Mouse (Mus musculus): ENCODE data around the gene Nexn. TPM values are rescaled to one million over a fixed set of nuclear protein-coding genes. Genes with fewer than 3 reads are reported as not detected.
A peak's percentile ranks its signal among the peaks of the same experiment; 100 is the strongest.
"Not testable (repeated sequence)": the region's sequence is repeated elsewhere in the genome, so short reads cannot be mapped to it uniquely, and the experiment has no call there.

Gene Nexn
- polyA plus RNA-seq, 1 experiment from 2014 or later: 31.2 TPM

GRCm38 (mm10) chr3:152259409-152259808 is 6.7 kb downstream of the Nexn start:
- ATAC-seq: peak; percentile 32; the same call in 1 of the 2 replicates
- not testable (repeated sequence) for H3K4me3 ChIP-seq (replicated peaks); H3K4me1 ChIP-seq (replicated peaks); H3K36me3 ChIP-seq; H3K27me3 ChIP-seq (replicated peaks); H3K4me2 ChIP-seq (replicated peaks); H3K9ac ChIP-seq; H3K27ac ChIP-seq; H3K9me3 ChIP-seq
- 33% methylated on average over 8 of the region's 9 CpGs for WGBS

- 82% methylated on average over 3 of the region's 3 CpGs for WGBS
Measured at GRCm38 (mm10) chr3:152257528-152257927, 8.6 kb downstream of the Nexn start.

GRCm38 (mm10) chr3:152250487-152250886 is 15.7 kb downstream of the Nexn start:
- H3K4me3 ChIP-seq (replicated peaks): no peak overlapping the region
- 72% methylated on average over 1 of the region's 1 CpGs for whole genome bisulfite sequencing
- H3K9me3 ChIP-seq: no peaks in the 10 kb centered on the region
- no peaks in the 10 kb centered on the region for H3K27me3 ChIP-seq (replicated peaks)
- no peak overlapping the region for H3K27ac ChIP-seq
- no peak overlapping the region for H3K9ac ChIP-seq
- 0 out of 2 replicates have a peak, but pooled peaks cover 4% of the 10 kb centered on the region for H3K36me3 ChIP-seq
- no peak overlapping the region for H3K4me2 ChIP-seq (replicated peaks)
- H3K4me1 ChIP-seq (replicated peaks): no peaks in the 10 kb centered on the region
- ATAC-seq: no peak

More at GRCm38 (mm10) chr3:152257528-152257927, 8.6 kb downstream of the Nexn start:
- no peak for ATAC-seq
- Histone ChIP-seq H3K9me3 (no peaks in the 10 kb centered on the region), H3K27me3 (replicated peaks) (no peaks in the 10 kb centered on the region), H3K9ac (no peak overlapping the region), H3K4me1 (replicated peaks) (0 out of 2 replicates have a peak, but pooled peaks cover 4% of the 10 kb centered on the region), H3K36me3 (no peaks in the 10 kb centered on the region), H3K4me2 (replicated peaks) (no peak overlapping the region), H3K27ac (no peak overlapping the region), H3K4me3 (replicated peaks) (no peak overlapping the region)

GRCm38 (mm10) chr3:152247708-152248107 is 18.4 kb downstream of the Nexn start:
- Histone ChIP-seq H3K9ac (no peak overlapping the region), H3K27ac (no peak overlapping the region), H3K9me3 (no peaks in the 10 kb centered on the region), H3K4me1 (replicated peaks) (no peaks in the 10 kb centered on the region), H3K27me3 (replicated peaks) (no peaks in the 10 kb centered on the region), H3K4me2 (replicated peaks) (no peak overlapping the region), H3K36me3 (0 out of 2 replicates have a peak, but pooled peaks cover 4% of the 10 kb centered on the region), H3K4me3 (replicated peaks) (no peak overlapping the region)
- 88% methylated on average over 12 of the region's 12 CpGs for WGBS
- no peak for ATAC-seq

- no peaks in the 10 kb centered on the region for H3K27me3 ChIP-seq (replicated peaks)
- no peaks in the 10 kb centered on the region for H3K4me1 ChIP-seq (replicated peaks)
- no peak overlapping the region for H3K4me2 ChIP-seq (replicated peaks)
- no peak overlapping the region for H3K4me3 ChIP-seq (replicated peaks)
- 74% methylated on average over 5 of the region's 5 CpGs for WGBS
- no peak for ATAC-seq
- H3K9me3 ChIP-seq: no peaks in the 10 kb centered on the region
- 0 out of 2 replicates have a peak, but pooled peaks cover 4% of the 10 kb centered on the region for H3K36me3 ChIP-seq
- no peak overlapping the region for H3K27ac ChIP-seq
- no peak overlapping the region for H3K9ac ChIP-seq
Measured at GRCm38 (mm10) chr3:152245273-152245910, 20.8 kb downstream of the Nexn start.

- Histone ChIP-seq H3K36me3 (0 out of 2 replicates have a peak, but pooled peaks cover 4% of the 10 kb centered on the region), H3K4me2 (replicated peaks) (no peak overlapping the region)
- 72% methylated on average over 4 of the region's 4 CpGs for WGBS
Measured at GRCm38 (mm10) chr3:152243304-152243703, 22.8 kb downstream of the Nexn start.

GRCm38 (mm10) chr3:152241098-152241497 is 25.1 kb downstream of the Nexn start:
- no peak overlapping the region for H3K4me3 ChIP-seq (replicated peaks)
- H3K4me2 ChIP-seq (replicated peaks): no peak overlapping the region
- no peaks in the 10 kb centered on the region for H3K27me3 ChIP-seq (replicated peaks)
- H3K9me3 ChIP-seq: no peaks in the 10 kb centered on the region
- no peak overlapping the region for H3K27ac ChIP-seq
- H3K36me3 ChIP-seq: peaks cover 5% of the 10 kb centered on the region
- no peak overlapping the region for H3K9ac ChIP-seq
- ATAC-seq: no peak
- H3K4me1 ChIP-seq (replicated peaks): no peaks in the 10 kb centered on the region
- 53% methylated on average over 3 of the region's 3 CpGs for WGBS

More at GRCm38 (mm10) chr3:152243304-152243703, 22.8 kb downstream of the Nexn start:
- H3K4me1 ChIP-seq (replicated peaks): no peaks in the 10 kb centered on the region
- ATAC-seq: no peak
- no peak overlapping the region for H3K4me3 ChIP-seq (replicated peaks)
- no peak overlapping the region for H3K27ac ChIP-seq
- no peak overlapping the region for H3K9ac ChIP-seq
- no peaks in the 10 kb centered on the region for H3K27me3 ChIP-seq (replicated peaks)
- no peaks in the 10 kb centered on the region for H3K9me3 ChIP-seq

- Histone ChIP-seq H3K9me3 (no peaks in the 10 kb centered on the region), H3K36me3 (peaks cover 5% of the 10 kb centered on the region), H3K4me1 (replicated peaks) (no peaks in the 10 kb centered on the region), H3K4me2 (replicated peaks) (no peak overlapping the region), H3K27me3 (replicated peaks) (no peaks in the 10 kb centered on the region), H3K4me3 (replicated peaks) (no peak overlapping the region), H3K9ac (no peak overlapping the region), H3K27ac (no peak overlapping the region)
- WGBS: 98% methylated on average over 1 of the region's 1 CpGs
- ATAC-seq: 0 out of 2 replicates have a peak, but pooled peaks have one; percentile 32
Measured at GRCm38 (mm10) chr3:152239592-152239991, 26.6 kb downstream of the Nexn start.

- 39% methylated on average over 2 of the region's 2 CpGs for WGBS
- H3K9me3 ChIP-seq: no peaks in the 10 kb centered on the region
- H3K4me3 ChIP-seq (replicated peaks): no peak overlapping the region
- H3K9ac ChIP-seq: no peak overlapping the region
- no peaks in the 10 kb centered on the region for H3K4me1 ChIP-seq (replicated peaks)
- peaks cover 5% of the 10 kb centered on the region for H3K36me3 ChIP-seq
- peak; percentile 57 for ATAC-seq
- no peak overlapping the region for H3K4me2 ChIP-seq (replicated peaks)
- H3K27ac ChIP-seq: no peak overlapping the region
- no peaks in the 10 kb centered on the region for H3K27me3 ChIP-seq (replicated peaks)
Measured at GRCm38 (mm10) chr3:152238836-152239235, 27.3 kb downstream of the Nexn start.

- Histone ChIP-seq H3K36me3 (peaks cover 9% of the 10 kb centered on the region), H3K27me3 (replicated peaks) (no peaks in the 10 kb centered on the region)
Measured at GRCm38 (mm10) chr3:152235805-152236204, 30.3 kb downstream of the Nexn start.

GRCm38 (mm10) chr3:152235238-152235637 is 30.9 kb downstream of the Nexn start:
- ATAC-seq: no peak
- Histone ChIP-seq H3K4me1 (replicated peaks) (no peaks in the 10 kb centered on the region), H3K4me2 (replicated peaks) (no peak overlapping the region), H3K27me3 (replicated peaks) (no peaks in the 10 kb centered on the region), H3K9me3 (no peaks in the 10 kb centered on the region), H3K27ac (no peak overlapping the region), H3K4me3 (replicated peaks) (no peak overlapping the region), H3K36me3 (peaks cover 12% of the 10 kb centered on the region), H3K9ac (no peak overlapping the region)
- WGBS: 91% methylated on average over 1 of the region's 1 CpGs

More at GRCm38 (mm10) chr3:152235805-152236204, 30.3 kb downstream of the Nexn start:
- no peaks in the 10 kb centered on the region for H3K4me1 ChIP-seq (replicated peaks)
- H3K4me2 ChIP-seq (replicated peaks): no peak overlapping the region
- H3K9ac ChIP-seq: no peak overlapping the region
- H3K4me3 ChIP-seq (replicated peaks): no peak overlapping the region
- H3K9me3 ChIP-seq: no peaks in the 10 kb centered on the region
- no peak for ATAC-seq
- 93% methylated on average over 1 of the region's 1 CpGs for WGBS
- no peak overlapping the region for H3K27ac ChIP-seq

GRCm38 (mm10) chr3:152231333-152232100 is 34.6 kb downstream of the Nexn start:
- Histone ChIP-seq H3K27ac (no peak overlapping the region), H3K4me1 (replicated peaks) (no peaks in the 10 kb centered on the region), H3K36me3 (peaks cover 19% of the 10 kb centered on the region; the same call in 1 of the 2 replicates), H3K4me3 (replicated peaks) (no peak overlapping the region), H3K4me2 (replicated peaks) (no peak overlapping the region), H3K27me3 (replicated peaks) (no peaks in the 10 kb centered on the region), H3K9me3 (no peaks in the 10 kb centered on the region), H3K9ac (no peak overlapping the region)
- ATAC-seq: 0 out of 2 replicates have a peak, but pooled peaks have one; percentile 29
- WGBS: 49% methylated on average over 6 of the region's 6 CpGs

Data from intestine, embryonic 15.5 days (tissue).